Mouse (Mus musculus) stomach, embryonic 16.5 days (tissue): ENCODE data around the gene Ppp1cc. TPM values are rescaled to one million over a fixed set of nuclear protein-coding genes. Genes with fewer than 3 reads are reported as not detected.

Experiments
- polyA plus RNA-seq: library from polyadenylated mRNA; unstranded; fragments of >200 nt; fragmentation: Nextera tagmentation; extraction: Ambion mirVana; gene quantifications from 2 replicates; pipeline ENCODE4 v1.2.1, GENCODE M21; 2015

Ppp1cc gene
- polyA plus RNA-seq, 1 experiment from 2014 or later: 171 TPM

Other genes with a start within 250 kb of the Ppp1cc start
- gene Cux2, start 108.2 kb upstream of the Ppp1cc start, polyA plus RNA-seq: 3.2 and 3.5 TPM in 2 replicates
- gene Myl2, start 57.3 kb upstream of the Ppp1cc start, polyA plus RNA-seq: 1.1 and 17.1 TPM in 2 replicates
- gene Ccdc63, start 17.5 kb upstream of the Ppp1cc start, polyA plus RNA-seq: not detected in 2 replicates
- 5.6 and 7.0 TPM in 2 replicates for gene Hvcn1, start 48.5 kb downstream of the Ppp1cc start, polyA plus RNA-seq
- gene Tctn1, start 106.2 kb downstream of the Ppp1cc start, polyA plus RNA-seq: 5.0 and 7.2 TPM in 2 replicates
- 8.0 and 8.3 TPM in 2 replicates for gene Pptc7, start 126.1 kb downstream of the Ppp1cc start, polyA plus RNA-seq
- 10.7 and 10.8 TPM in 2 replicates for gene Rad9b, start 196.0 kb downstream of the Ppp1cc start, polyA plus RNA-seq
- 203 and 220 TPM in 2 replicates for gene Vps29, start 196.1 kb downstream of the Ppp1cc start, polyA plus RNA-seq
- 57.0 and 57.9 TPM in 2 replicates for gene Gpn3, start 213.6 kb downstream of the Ppp1cc start, polyA plus RNA-seq
- 35.4 and 35.8 TPM in 2 replicates for gene Fam216a, start 214.1 kb downstream of the Ppp1cc start, polyA plus RNA-seq
- gene Arpc3, start 233.6 kb downstream of the Ppp1cc start, polyA plus RNA-seq: 161 and 164 TPM in 2 replicates